Mouse (Mus musculus): Measurements from ENCODE around the gene Tmprss9.
"Not testable (repeated sequence)": the region's sequence is repeated elsewhere in the genome, so short reads cannot be mapped to it uniquely, and the experiment has no call there.

Gene Tmprss9

DNA sequence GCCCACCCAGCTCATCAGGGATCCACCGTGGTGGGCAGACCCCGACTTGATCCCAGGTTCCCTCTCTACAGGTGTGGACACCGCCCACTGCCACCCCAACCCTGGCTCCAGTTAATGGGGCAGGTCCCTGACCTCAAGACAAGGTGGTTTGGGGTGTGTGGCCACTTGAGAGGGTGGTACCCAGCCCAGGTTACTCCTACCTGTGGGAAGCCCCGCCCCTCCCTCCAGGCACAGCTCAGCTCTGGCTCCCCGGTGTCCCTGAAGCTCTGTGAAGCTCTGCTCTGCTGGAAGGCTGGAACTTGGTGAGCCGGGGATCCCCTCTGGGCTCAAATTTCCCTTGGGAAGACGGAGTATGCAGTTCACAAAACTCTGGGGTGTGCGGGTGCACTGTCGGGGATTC lies at the start of gene Tmprss9:
TSS of gene Tmprss9 (plus strand) at position 268 of the 400 bp plus-strand sequence.
- no peak for DNase-seq

DNA sequence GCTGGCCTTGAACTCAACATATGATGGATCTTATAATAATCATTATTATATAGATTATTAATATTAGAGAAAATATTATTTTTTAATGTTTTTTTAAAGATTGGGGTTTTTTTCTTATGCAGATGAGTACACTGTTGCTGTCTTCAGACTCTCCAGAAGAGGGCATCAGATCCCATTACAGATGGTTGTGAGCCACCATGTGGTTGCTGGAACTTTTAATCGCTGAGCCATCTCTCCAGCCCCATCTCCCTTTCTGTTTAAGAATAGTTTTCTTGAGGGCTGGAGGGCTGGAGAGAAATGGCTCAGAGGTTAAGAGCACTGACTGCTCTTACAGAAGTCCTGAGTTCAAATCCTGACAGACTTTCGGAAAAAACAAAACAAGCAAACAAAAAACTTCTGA lies 49.7 kb upstream of the Tmprss9 start:
- peak; percentile 55 for DNase-seq

DNA sequence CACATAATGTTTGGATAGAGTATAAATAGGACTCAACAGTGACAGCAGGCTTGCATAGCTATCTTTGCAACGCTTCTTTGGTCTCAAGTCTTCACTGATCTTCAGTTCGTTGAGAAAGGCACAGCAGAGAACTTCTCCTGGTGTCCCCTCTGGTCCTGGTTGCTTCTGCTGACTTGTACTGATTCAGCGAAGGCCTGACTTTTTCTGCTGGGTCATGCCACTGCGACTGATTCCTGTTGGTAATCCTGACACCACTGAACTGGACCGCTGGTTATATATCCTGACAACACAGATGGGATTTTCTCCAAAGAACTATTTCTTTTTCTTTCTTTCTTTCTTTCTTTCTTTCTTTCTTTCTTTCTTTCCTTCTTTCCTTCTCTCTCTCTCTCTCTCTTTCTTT lies 49.1 kb upstream of the Tmprss9 start:
- DNase-seq, result no peak

GRCm38 (mm10) chr10:80823316-80823715 lies 48.3 kb upstream of the Tmprss9 start:
- DNase-seq, result no peak

DNA sequence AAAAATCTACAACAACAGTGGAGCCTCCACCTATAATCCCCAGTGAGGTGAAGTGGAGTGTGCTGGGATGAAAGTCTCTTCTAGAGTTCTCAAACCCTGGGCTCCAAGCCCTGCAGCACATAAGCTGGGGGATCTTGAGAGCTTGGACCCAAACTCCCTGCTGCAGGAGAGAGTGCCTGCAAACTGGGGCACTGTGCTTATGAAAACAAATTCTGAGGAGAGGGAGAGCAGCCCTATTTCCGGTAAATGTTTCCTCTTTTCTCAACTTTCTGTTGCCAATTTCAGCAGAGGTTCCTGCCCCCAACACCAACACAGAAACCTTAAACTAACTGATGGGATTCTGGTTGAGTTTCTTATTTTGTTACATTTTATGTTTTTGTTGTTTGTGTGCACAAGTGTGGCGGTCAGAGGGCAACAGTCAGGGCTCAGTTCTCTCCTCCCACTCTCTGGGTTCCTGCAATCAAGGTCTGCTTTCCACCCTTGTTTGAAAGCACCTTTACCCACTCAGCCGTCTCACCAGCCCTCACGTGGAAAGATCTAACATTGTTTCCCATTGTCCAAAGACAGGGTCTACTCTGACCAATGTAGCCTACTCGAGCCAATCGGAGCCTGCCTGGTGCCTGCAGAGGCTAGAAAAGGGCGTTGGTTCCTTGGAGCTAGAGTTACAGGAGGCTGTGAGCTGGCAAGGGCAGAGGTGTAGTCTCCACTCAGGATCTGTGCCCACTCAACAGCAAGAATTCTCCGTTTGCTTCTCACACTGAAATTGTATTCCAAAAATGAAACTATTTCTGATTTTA lies 47.6 kb upstream of the Tmprss9 start:
- DNase-seq, result peak; percentile 49

GRCm38 (mm10) chr10:80824827-80825226 lies 46.8 kb upstream of the Tmprss9 start:
- DNase-seq, result no peak

GRCm38 (mm10) chr10:80826151-80827062 lies 45.2 kb upstream of the Tmprss9 start, which contains the start of gene Oaz1:
TSS of gene Oaz1 (plus strand) at chr10:80826656.
- peak; percentile 98 for DNase-seq

DNA sequence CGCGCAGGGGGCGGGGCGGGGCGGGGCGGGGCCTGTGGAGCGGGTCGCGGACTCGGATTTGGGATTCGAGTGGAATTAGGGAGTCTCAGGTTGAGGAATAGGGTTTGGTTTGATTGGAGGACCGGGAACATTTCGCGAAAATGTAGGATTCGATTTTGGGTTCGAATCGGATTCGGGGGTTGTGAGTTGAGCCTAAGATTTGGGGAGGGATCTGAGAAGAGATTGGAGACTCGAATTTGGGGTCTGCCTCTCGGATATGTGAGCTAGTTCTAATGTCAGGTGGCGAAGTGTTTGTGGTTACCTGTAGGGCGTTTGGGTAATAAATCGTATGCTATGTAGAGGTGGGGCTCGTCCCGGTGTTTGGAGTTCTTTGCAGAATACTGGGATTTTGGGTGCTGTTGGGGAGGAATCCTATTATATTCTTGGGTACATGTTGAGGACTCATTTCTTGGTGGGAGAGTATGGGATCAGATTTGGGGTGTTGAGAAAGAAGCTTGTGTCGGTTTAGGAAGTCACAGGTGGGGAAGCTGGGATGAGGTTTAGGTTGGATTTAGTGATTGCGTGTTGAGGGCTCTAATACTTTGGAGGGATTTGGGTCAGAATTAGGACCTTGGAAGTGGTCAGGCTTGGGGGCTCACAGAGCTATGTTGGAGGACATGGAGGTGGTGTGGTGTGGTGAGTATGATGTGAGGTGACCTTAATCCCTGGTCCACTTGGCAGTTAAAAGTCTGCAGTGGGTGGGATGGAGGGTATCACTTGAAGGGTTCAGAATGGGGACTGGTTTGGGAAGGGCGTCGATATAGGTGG lies 44.4 kb upstream of the Tmprss9 start:
- DNase-seq, result no peak

GRCm38 (mm10) chr10:80827870-80828420 lies 43.7 kb upstream of the Tmprss9 start:
- no peak for DNase-seq

- DNase-seq, result not testable (repeated sequence)
These were observed 43.1 kb upstream of the Tmprss9 start for GRCm38 (mm10) chr10:80828587-80828986.

GRCm38 (mm10) chr10:80829359-80830278 lies 42.0 kb upstream of the Tmprss9 start:
- no peak for DNase-seq

- DNase-seq, result peak; percentile 75
These were observed 40.5 kb upstream of the Tmprss9 start for GRCm38 (mm10) chr10:80831136-80831535.

GRCm38 (mm10) chr10:80832818-80833217 lies 38.8 kb upstream of the Tmprss9 start:
- DNase-seq, result no peak

DNA sequence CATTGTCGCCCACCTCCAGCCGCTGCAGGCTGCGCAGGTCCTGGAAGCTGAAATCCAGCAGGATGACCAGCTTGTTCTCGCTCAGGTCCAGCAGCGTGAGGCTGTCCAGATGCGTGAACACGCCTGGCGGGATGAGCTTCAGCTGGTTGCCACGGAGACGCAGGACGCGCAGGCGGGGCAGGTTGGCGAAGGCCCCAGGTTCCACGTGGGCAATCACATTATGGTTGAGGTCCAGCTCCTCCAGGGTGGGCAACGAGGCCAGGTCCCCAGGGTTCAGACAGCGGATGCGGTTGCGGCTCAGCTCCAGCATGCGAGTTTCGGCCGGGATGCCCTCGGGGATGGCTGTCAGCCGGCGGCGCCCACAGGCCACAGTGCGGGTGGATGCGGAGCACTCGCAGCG lies 36.0 kb upstream of the Tmprss9 start:
- no peak for DNase-seq

DNA sequence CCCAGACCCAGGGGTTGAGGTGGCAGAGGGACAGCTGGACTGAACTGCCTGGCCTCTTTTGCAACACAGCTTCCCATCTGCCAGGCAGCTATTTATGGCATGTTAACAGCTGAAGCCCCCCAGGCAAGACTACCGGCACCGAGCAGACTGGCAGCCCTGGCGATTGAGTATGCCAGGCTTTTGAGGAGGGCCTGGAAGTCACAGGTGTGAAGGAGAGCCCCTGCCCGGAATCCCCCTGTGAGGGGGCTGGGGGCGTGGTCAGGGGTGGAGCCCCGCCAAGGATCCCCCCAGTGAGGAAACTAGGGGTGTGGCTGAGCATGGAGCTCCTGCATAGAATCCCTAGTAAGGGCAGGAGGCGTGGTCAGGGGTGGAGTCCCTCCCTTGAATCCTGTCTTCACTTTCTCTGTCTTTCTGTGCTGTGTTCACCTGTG lies 34.7 kb upstream of the Tmprss9 start:
- DNase-seq, result no peak

DNA sequence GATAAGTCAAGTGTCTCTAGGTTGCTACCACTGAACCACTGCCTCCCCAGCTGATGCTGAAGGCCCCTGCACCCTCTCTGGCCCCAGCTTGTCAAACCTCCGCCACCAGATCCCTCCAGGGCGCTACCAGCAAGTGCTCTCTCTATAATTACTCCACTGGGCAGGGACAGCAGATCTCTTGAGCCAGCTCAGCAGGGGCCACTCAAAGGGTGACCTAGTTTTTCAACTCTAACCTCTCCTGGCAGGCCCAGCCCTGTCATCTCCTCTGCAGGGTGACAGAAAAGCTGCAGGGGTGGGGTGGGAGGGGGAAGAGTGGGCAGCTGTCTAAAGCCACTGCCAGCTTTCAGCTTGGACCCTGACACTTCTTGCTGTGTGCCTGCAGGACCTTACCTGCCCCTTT lies 33.8 kb upstream of the Tmprss9 start:
- DNase-seq, result no peak

DNA sequence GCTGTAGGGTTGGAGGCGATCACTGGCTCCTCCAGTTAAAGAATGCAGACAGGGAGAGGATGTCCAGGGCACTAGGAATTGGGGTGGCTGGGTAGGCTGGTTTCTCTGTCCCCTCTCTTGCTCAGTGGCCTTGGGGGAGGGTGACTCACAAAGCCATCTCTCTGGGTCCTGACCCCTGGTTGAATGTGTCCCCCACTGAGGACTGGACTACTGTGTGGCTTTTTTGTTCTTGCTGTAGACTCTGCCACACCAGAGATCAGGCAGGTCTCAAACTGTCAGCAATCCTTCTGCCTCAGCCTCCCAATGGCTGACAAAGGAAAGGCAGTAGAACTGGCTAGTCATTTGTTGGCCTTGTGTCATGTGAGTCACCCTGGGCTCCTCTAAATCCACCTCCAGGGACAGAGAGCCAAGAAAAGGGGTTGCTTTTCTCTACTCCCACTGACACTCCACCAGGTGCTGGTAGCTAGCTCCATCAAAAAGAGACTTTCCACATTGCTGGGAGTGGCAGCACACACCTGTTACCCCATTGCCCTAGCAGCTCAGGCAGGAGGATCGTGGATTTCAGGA lies 33.2 kb upstream of the Tmprss9 start:
- no peak for DNase-seq

DNA sequence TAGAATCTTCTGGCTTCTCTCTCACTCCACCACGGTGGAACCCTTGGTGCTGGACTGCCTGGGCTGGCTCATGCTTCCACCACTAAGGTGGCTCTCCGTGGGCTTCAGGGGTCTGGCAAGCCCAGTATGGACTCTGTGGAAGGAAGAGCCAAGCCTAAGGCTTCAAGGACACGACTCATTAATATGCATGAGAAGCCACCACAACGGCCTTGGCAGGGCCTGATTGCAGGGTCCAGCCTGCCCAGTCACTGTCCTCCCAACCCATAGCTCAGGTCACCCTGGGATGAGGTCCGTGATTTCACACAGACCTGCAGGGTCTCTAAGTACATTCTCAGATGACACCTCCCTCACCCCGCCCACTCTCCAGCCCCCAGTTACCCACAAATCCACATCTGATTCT lies 31.8 kb upstream of the Tmprss9 start:
- DNase-seq, result no peak

DNA sequence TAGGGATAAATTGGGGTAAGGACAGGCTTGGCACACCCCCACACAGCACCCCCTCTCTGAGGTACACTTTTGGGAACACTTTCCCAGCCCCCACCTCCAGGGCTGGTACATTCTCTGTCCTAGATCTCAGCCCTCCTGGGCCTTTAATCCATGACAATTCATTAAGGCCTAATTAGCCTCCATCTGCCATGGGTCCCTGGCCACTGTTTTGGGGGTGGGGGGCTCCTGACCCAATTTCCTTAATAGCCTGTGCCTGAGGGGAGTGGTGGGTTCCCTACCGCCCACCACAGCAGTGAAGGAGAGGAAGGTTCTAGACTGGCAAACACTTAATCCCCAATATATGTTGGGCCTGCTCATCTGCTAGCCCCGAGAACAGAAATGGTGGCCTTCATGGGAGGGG lies 30.0 kb upstream of the Tmprss9 start:
- no peak for DNase-seq

DNA sequence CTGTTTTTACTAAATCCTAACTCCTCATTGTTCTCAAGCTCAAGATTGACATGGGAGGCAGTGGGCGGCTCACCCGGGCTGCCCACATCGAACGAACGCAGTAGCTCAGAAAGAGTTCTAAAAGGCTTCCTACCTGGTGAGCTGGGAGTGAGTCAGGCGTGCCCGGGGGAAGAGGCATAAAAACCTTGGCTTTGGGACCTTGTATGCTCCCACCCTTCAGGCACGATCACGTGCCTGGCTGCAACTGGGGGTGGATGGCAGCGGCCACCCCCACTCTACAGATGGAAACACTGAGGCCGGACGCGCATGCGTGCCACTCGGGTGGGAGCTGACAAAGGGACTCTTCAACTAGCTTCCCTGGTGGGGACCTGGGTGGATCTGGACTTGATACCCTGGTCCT lies 29.3 kb upstream of the Tmprss9 start:
- DNase-seq, result no peak
